In genomic region chr7:115453042-115453712, GRCm38 (mm10) we compare ENCODE assay signal across 7 mouse cellular contexts.
A peak's percentile ranks its signal among the peaks of the same experiment; 100 is the strongest.
DNase-seq lines count a peak whose midpoint lies in the region; ATAC-seq lines count a peak whose summit lies in the region.

No protein-coding gene starts in this region.

- H3K27ac ChIP-seq in hindbrain, embryonic 15.5 days (replicated peaks): no peak overlapping the region
- H3K27ac ChIP-seq in liver, embryonic 16.5 days (ENCODE audit: low read length): no peak overlapping the region

- no peak overlapping the region for H3K4me3 ChIP-seq in hindbrain, embryonic 15.5 days
- no peak overlapping the region for H3K4me3 ChIP-seq in liver, embryonic 16.5 days (ENCODE audit: low read depth, low read length)

- ATAC-seq in frontal cortex, adult (ENCODE audit: low TSS enrichment): peak; percentile 50; the same call in 1 of the 2 replicates
- peak; percentile 68; the same call in 1 of the 2 replicates for ATAC-seq in hindbrain, embryonic 15.5 days (ENCODE audit: low FRiP score, low read depth)
- no peak for ATAC-seq in liver, embryonic 16.5 days (ENCODE audit: low read depth)

- peaks cover 4% of the 10 kb centered on the region; the same call in 1 of the 2 replicates for H3K4me1 ChIP-seq in hindbrain, embryonic 15.5 days (replicated peaks)
- H3K4me1 ChIP-seq in liver, embryonic 16.5 days (ENCODE audit: control insufficient read depth, low read depth, low read length): no peaks in the 10 kb centered on the region

- H3K9ac ChIP-seq in hindbrain, embryonic 15.5 days: no peak overlapping the region
- H3K9ac ChIP-seq in liver, embryonic 16.5 days (ENCODE audit: low read depth, low read length): no peak overlapping the region

- 34% methylated on average over 21 of the region's 21 CpGs for WGBS in hindbrain, embryonic 15.5 days
- 29% methylated on average over 21 of the region's 21 CpGs for WGBS in liver, embryonic 16.5 days (ENCODE audit: insufficient replicate concordance)

- H3K27me3 ChIP-seq in hindbrain, embryonic 15.5 days: no peaks in the 10 kb centered on the region
- H3K27me3 ChIP-seq in liver, embryonic 16.5 days (ENCODE audit: control insufficient read depth, insufficient read depth, low read depth, low read length): no peaks in the 10 kb centered on the region

- DNase-seq in 416B (ENCODE audit: low read depth) (peak; percentile 2), A20 (ENCODE audit: low read depth, low spot score) (peak; percentile 44)
- peak; percentile 16 for DNase-seq in c-Kit-positive CD71-positive TER-119-negative erythroid progenitor cells, embryonic 14.5 days (ENCODE audit: low read depth)
- peak; percentile 43 for DNase-seq in ovary, postnatal 36 days (ENCODE audit: low spot score)

- peak overlapping the region; percentile 23 for H3K4me2 ChIP-seq in hindbrain, embryonic 15.5 days
- peak overlapping the region; percentile 23; the same call in 1 of the 2 replicates for H3K4me2 ChIP-seq in liver, embryonic 16.5 days (ENCODE audit: low read depth, low read length)

- H3K36me3 ChIP-seq in hindbrain, embryonic 15.5 days: no peaks in the 10 kb centered on the region
- no peaks in the 10 kb centered on the region for H3K36me3 ChIP-seq in liver, embryonic 16.5 days (ENCODE audit: control insufficient read depth, insufficient read depth)

- no peaks in the 10 kb centered on the region for H3K9me3 ChIP-seq in hindbrain, embryonic 15.5 days
- no peaks in the 10 kb centered on the region for H3K9me3 ChIP-seq in liver, embryonic 16.5 days (replicated peaks; ENCODE audit: control insufficient read depth, low read length)
